Mouse (Mus musculus) cerebellum, adult 9-10 months (tissue): ENCODE measurements around the gene Pik3cb.
A peak's percentile ranks its signal among the peaks of the same experiment; 100 is the strongest.

Source experiments
- DNase-seq: peaks from one replicate; pipeline ENCODE4 v3.0.0; 2022

Gene Pik3cb

DNA sequence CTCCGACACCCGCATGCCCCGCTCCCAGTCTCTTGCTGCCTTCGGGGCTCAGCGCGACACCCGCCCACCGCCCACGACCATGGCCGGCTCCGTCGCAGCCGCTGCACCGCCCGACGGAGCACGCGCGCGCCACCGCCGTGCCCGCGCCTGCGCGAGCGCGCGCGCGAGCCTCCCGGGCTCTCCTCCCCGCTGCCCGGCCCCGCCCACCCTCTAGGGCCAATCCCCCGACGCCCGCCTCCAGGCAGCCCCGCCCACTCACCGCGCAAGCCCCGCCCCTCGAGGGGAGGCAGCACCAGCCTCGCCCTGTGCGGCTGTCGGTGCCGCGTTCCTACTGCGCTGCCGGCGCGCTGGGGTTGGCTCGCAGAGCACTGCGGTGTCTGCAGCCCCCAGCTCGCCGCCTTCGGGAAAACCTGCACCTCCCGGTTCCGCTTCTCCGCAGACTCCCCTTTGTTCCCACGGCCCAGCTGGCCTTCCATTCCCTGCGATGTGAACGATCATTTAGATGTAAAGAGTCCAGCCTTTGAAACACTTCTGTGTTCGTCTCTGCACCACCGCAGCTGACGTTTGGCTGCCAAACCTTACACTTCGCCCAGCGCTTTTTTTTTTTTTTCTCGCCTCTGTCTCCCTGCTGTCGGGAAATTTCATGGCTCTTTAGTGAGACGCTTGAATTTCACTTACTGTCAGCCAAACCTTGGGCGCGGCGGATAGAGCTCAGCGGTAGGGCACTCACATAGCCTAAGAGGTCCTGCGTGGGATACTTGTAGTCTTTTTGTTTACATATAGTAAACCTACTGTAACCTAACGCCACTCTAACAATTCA lies at the start of gene Pik3cb:
Pik3cb (minus strand) TSS at position 559 of the 820 bp plus-strand sequence.
- DNase-seq: peak; percentile 94

DNA sequence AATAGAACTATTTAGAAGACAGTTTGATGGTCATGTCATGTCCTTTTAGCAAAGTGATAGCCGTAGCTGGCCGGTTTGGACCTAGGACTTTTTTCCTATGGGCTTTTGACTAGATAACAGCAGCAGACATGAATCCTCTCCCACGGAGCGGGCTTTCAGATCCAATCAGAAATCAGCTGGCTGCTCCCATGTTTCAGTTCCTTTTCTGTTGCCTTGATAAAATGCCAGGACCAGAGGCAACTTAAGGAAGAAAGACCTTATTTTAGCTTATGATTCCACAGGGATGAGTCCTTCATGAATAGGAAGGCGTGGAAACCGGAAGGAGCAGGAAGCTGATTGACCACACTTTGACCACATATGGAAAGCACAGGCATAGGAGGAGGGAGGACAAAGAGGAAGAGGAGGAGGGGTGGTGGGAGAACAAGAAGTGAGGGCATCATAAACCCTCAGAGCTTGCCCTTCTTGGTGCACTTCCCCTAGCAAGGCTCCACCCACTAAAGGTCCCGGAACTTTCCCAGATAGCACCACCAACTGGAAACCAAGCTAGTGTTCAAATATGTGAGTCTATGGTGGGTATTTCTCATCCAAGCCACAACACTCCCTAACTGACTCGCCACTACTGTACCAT lies 42.7 kb upstream of the Pik3cb start:
- no peak for DNase-seq

DNA sequence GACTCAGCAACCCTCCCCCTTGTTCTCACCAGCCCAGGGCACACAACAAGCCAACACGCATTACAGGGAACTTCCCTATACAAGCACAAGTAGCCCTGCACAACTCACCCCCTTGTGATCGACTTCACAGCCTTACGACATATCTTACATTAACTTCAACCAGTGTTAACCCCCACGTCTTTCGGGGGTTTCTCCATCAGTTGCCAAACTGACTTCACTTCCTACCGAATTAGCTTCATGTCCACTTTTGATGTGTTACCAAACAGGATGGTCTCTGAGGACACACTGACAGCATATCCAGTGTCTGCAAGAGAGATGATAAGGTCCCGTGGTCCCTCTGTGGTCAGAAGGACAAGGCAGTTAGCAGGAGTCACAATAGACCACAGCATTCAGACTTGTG lies 41.7 kb upstream of the Pik3cb start:
- DNase-seq: no peak

DNA sequence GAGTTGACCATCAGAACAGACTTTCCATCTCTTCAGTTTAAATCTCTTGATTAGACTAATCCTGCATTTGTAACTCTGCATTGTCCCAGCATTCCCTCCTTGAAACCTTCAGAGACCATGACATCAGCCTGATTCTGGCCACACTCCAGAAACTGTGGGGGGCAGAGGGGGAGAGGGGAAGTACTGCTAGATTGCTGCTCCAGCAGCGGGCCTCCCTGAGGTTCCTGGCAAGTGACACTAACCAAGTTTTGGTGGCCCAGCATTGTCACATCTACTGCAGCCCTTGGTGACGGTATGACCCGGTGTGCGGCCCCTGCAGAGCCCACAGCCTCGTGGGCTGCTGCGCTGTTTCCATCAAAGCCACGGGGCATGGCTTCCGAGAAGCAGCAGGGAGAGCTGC lies 39.9 kb upstream of the Pik3cb start:
- no peak for DNase-seq

DNA sequence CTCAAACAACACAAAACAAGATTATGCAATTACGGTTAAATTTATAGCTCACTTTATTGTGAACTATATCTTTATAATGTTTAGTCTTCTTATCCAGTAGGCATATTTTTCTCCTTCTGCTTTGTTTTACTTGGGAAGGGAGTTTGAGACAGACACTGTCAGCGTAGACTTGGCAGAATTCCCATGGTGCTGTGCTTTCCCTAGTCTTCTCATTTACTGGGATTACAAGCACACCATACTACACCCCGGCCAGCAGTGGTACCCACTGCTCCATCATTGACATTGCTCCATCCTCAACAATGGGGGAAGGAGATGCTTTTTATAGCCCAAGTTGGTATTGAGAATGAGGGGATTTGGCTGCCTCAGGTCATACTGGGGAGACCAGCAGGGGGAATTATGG lies 38.3 kb upstream of the Pik3cb start:
- no peak for DNase-seq

DNA sequence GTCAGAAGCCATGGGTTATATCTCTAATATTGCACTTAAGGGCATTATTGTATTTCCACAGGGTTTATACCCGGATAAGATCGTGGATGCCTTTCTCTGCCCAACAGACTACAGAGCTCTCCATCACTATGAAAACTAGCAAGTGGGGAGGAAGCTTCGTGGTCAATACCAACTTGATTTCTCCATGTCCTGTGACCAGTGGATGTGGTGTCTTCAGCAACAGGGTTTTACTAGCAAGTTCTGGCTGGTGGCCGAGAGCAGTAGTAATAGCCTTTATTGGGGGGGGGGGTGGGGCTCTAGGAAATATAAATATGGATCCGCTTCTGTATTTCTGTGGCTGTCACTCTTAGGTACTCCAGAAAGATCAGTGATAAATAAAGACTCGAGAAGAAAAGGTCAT lies 35.4 kb upstream of the Pik3cb start:
- DNase-seq: no peak

DNA sequence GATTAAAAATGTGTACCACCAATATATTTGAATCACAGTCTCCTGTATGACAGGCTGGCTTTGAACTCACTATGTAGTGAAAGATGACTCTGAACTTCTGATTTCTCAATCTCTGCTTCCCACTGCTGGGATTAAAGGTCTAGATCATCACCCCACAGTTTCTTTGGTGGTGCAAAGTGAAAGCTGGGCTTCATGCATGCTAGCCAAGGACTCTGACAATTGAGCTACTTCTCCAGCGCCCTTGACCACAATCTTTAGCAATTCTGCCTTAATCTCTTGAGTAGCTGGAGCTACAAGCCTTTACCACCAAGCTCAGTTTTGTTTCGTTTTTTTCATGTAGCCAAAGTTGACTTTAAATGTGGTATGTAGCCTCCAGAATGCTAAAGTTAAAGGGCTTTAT lies 32.4 kb upstream of the Pik3cb start:
- no peak for DNase-seq

DNA sequence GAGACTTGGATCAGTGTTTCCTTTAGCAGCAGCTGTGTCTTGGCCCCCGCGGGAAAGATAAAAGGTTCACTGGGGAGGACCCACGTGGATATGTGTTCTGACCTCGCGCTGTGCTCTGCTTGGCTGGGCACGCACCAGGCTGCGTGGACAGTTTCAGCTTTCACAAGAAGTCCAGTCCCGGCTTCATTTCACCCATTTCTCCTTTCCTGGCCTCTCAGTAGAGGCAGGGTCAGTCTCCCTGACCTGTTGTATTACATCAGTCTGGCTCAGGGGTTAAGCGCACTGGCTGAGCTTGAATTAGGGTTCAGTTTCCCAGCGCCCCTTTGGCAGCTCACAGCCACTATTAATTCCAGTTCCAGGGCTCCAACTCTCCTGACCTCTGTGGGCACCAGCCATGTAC lies 30.8 kb upstream of the Pik3cb start:
- no peak for DNase-seq

DNA sequence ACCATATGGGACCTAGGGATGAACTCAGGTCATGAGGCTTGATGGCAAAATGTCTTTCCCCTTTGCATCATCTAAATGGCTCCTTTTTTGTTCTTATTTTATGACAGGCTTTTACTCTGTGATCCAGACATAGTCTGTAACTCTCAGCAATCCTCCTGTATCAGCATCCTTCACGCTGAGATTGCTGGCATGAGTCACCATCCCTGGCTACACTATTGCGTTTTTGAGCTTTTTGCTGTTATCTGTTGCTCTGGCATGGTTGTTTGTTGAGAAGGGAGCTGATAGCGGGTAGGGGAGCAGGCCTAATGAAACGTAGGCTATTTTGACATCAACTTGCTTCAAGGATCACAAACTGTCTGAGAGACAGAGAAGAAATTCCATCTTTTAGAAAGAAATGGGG lies 28.6 kb upstream of the Pik3cb start:
- no peak for DNase-seq

DNA sequence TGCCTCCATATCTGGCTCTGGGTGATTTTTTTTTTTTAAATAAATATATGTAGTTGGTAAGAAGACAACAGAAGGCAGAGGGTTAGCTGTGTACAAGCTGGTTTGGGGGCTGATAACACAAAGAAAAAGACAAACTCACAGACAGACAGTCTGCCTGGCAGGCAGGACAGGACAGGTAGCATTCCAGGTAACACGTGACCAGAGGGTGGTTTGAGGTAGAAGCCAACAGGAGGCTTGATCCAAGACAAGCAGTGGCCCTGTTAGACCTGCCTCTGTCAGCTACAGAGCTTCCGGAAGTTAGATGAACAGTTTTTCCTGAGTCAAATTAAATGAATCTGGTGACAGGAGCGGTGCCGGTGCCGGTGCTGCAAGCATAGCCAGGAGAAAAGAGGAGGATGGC lies 26.5 kb upstream of the Pik3cb start:
- DNase-seq: no peak

DNA sequence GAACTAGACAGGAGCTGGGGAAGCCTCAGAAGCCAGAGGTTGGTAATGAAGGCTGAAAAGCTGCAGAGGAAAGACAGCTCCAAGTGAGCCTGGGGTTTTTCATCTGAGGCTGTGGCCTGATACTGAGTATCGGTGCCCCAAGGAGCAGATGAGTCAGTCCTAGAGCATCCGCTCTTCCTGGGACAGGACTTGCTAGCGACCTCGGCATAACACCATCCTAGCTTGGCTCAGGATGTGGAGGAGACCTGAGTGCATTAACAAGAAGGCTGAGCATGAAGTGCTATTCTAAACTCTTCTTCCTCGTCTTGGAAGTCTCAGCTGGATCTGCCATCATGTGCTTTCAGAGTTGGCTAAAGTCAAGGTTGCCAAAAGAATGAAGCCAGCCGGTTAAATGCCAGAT lies 25.5 kb upstream of the Pik3cb start:
- DNase-seq: no peak

DNA sequence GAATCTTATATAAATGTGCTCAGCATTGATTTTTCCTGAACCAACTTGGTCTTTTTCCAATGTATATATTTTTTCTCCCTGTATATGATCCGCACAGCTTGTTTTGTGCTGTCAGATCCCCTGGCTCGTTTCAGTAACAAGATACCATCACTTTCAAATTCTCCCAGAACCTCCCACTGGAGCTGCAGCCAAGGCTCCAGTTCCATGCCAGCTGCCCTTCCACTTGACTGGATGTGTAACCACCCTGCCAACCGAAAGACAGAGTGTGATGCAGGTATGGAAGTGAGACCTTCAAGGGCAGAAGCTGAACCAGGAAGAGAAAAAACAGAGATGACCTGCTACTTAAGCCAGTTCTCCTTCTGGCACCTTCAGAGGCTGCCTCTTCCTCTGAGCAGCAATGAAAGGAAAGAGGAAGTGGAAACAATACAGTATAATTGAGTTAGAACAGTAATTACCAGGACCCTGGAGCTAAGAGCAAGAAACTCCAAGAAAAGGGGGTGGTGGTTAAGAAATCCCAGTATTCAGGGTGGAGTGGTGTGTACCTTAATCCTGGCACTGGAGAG lies 24.3 kb upstream of the Pik3cb start:
- DNase-seq: no peak

DNA sequence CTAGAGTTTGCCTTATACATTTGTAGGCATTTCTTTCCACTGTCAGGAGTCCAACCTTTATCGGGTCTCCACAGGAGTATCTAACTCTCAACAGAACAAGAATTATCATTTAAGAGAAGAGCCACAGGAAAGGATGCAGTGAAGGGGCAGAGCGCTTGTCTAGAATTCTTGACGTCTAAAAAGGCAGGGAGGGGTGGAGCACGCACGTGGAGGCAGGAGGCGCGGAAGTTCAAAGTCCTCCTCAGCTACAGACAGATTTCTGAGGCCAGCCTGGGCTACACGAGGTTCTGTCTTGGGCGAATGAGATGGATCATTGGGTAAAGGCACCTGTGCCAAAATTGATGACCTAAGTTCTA lies 23.7 kb upstream of the Pik3cb start:
- no peak for DNase-seq

DNA sequence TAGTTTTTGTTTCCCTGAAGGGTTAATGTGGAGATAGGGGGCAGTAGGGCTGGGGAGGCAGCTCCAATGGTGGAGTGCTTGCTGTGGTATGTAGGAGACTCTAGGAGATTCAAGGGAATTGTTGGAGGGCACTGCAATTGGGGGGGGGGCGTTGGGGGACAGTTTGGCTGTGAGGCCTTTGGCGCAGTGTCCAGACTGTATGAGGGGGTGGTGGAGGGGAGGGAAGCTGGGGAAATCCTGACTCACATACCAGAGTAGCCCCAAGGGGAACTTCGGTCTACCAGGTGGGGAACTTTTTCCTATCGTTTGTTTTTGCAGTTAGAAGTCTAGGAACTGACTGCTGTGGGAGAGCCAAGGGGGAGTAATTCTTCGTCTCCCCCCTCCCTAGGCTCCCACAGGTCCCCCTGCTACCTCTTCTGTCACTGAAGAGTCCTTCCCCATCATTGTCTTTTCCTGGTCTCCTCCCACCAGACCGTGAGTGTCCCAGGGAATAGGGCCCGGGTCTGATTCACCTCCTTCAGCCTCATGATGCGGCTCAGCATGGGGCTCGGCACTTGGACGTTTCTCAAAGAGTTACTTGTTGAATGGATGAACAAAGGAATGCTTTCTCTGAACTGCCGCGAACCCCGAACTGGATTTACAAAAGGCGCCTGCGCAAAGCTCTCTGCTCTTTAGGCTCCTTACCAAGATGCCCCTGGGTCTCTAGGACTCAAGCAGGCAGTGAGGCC lies 23.2 kb upstream of the Pik3cb start:
- no peak for DNase-seq

DNA sequence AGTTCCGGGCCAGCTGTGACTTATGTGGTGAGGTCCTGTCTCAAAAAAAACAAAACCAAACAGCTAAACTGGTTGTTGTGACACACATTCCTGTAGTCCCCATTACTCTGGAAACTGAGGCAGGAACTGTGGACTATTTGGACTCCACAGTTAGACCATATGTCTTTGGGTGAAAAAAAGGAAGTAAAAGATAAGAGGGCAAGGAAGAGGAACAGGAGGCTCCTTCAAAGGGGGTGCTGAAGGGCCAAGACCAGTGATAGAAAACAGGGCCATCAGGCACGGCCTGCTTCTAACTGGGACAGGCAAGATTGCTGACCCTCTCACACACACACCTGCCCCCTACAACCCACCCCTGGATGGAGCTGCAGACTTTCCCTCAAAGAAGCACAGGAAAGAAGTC lies 22.4 kb upstream of the Pik3cb start:
- no peak for DNase-seq

DNA sequence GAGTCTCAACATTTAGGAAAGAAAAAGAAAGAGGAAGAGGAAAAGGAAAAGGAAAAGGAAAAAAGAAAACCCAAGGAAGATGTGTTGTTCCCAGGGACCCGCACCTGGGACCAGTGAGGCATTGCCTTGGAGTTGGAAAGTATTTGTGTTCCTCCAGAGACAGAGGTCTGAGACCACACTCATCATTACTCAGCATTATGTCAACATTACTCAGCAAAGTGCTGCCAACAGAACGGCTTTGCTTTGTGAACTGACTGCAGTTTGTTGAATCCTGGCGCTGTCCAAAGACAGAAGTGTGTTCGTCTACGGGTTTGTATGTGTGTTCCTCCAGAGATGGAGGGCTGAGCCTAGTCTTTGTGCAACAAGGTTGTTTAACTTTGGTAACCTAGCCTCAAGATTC lies 20.4 kb upstream of the Pik3cb start:
- DNase-seq: no peak

DNA sequence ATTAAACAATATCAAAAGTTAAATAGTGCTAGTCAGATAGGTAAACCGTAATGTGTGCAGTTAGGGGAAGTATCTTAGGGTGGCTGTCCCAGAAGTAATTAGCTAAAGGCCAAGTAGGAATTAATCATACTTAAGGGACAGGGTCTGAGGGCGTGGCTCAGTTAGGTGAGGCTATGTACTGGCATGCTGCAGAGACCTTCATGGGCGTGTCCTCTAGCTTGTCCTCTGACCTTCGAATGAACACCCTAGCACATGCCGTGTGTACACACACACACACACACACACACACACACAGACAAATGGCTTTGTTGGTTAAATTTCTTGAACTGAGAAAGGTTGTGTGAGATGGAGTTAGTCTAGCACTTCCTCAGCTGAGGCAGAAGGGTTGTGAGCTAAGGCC lies 19.5 kb upstream of the Pik3cb start:
- DNase-seq: no peak

DNA sequence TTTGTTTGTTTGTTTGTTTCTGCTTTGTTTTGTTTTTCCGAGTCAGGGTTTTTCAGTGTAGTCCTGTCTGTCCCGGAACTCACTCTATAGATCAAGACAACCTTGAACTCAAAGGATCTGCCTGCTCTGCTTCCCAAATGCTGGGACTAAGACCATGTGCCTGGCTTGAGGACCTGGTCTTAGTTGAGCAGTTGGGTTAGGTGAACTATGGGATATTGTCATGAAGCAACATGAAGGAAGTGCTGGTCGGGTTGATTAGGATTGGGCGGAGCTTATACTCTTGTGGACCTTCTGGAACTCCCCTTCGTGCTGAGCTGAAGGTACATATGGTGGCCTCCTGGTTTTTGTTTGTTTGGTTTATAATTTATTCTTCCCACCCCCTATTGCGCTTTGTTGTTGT lies 18.3 kb upstream of the Pik3cb start:
- no peak for DNase-seq

DNA sequence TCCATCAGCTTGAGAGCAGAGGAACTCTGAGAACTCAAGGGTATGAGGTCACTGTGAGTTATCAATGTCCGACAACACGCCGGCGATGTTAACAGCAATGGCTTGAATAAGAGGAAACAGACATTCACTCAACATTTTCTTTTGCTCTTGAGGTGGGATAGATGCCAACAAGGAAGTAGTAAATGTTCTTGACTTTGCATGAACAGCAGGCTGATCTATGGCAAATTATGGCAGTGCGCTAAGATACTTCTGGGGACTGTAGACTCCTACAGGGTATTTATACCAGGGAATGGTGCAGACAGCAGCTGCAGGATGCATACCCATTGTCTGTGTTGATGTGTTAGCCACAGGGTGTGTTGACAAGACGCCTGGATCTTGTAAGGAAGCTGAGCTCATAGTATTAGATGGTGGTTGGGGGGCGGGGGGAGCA lies 17.8 kb upstream of the Pik3cb start:
- no peak for DNase-seq

DNA sequence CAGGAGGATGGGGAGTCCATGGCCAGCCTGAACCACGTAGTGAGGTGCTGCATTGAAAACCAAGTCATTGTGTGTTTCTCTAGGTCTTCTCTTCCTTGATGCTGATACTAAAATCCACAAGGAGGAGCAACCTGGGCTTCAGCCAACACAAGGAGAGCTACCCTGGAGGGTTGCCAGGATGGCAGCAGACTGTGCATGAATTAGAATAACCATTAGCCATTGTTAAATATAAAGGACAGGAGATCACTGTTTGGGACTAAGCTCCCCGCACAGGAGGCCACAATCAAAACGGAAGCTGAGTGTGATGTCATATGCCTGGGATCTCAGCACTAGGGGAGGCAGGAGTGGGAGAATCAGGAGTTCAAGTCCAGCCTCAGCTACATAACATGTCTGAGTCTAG lies 13.2 kb upstream of the Pik3cb start:
- peak; percentile 53 for DNase-seq

DNA sequence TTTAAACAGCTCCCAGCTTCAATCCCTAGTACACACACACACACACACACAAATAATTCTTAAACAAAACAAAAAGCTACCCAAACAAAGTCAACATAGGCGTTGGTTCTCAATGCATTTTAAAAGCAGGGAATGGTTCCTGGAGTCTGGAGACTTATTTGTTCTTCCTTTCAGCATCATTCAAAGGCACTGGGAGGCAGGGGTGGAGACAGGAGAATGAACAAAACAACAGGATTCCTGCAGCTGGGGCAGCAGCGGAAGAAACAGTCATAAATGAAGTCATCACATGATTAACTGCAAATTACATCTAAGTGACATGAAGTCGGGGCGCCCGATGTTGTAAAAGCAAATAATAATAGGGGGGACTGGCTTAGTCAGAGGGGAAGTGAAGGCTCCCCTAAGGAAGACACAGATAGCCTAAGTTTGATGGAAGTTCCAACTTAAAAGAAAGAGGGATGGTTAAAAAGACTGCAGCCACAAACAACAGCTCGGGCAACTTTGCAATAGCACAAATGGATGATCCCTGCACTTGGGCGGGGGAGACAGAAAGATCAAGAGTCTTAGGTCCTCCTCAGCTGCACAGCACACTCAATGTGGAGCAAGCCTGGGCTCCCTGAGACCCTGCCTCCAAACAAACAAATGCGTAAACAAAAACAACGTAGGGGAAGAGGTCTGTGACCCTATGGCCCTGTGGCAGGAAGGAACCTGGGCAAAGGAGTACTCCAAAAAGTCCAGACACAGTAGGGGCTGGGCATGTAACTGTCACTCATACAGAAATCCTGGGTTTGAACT lies 12.5 kb upstream of the Pik3cb start:
- no peak for DNase-seq

DNA sequence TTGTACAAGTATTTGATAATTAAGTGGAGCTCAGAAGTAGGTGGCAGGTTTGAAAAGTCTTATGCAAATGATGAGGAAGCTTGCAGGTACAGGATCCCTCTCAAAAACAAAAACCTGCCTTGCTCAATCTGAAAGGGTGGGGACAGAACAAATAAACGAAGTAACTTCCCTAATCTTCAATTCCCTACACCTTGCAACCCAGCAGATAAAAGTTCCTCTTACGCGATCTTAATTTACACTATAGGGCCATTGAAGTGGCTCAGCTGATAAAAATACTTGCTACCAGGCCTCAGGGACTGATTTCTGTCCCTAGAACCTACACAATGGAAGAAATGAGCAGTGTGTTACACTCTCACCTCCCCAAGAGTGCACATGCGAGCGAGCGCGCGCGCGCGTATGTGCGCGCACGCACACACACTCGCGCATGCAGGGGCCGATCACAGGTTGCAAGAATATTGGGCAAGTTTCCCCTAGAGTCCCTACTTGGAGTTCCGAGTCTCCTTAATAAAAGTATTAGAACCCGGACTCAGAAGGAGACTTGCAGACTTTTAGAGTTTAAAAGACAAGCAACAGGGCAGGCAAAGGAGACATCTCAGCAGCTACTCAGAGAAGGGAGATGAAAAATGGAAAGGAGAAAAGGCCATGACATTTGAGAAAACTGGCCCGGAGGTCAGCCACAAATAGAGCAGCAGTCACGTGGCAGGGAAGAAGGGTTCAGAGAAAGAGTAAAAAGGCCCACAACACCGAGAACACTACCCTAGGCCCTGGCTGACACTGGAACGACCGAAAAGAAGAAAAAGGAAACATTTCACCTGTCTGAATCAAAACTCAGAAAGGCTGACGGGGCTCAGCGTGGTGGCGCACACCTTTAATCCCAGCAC lies 6.7 kb upstream of the Pik3cb start:
- no peak for DNase-seq
